ENCODE assay signal across 8 mouse cellular contexts in genomic region chr9:66125543-66126455, GRCm38 (mm10). TPM values are rescaled to one million over a fixed set of nuclear protein-coding genes. Genes with fewer than 3 reads are reported as not detected.
DNase-seq lines count a peak whose midpoint lies in the region; ATAC-seq lines count a peak whose summit lies in the region.

No protein-coding gene starts in this region.

- H3K4me3 ChIP-seq in forebrain, embryonic 15.5 days: peak overlapping the region; percentile 54
- H3K4me3 ChIP-seq in limb, embryonic 12.5 days (replicated peaks): peak overlapping the region; percentile 57
- peak overlapping the region; percentile 66 for H3K4me3 ChIP-seq in neural tube, embryonic 13.5 days

- no peaks in the 10 kb centered on the region for H3K27me3 ChIP-seq in forebrain, embryonic 15.5 days
- H3K27me3 ChIP-seq in limb, embryonic 12.5 days: no peaks in the 10 kb centered on the region
- no peaks in the 10 kb centered on the region for H3K27me3 ChIP-seq in neural tube, embryonic 13.5 days

- no peaks in the 10 kb centered on the region for H3K9me3 ChIP-seq in forebrain, embryonic 15.5 days
- H3K9me3 ChIP-seq in limb, embryonic 12.5 days: no peaks in the 10 kb centered on the region
- H3K9me3 ChIP-seq in neural tube, embryonic 13.5 days: no peaks in the 10 kb centered on the region

- intact Hi-C loops in heart, postnatal 25 days (cut with DNase I): no loop called here
- intact Hi-C loops in left cerebral cortex, postnatal 4 days (cut with DNase I): no loop called here

- peak overlapping the region; percentile 70 for H3K4me2 ChIP-seq in forebrain, embryonic 15.5 days (replicated peaks)
- peak overlapping the region; percentile 60 for H3K4me2 ChIP-seq in limb, embryonic 12.5 days
- H3K4me2 ChIP-seq in neural tube, embryonic 13.5 days: peak overlapping the region; percentile 82

- peaks cover 44% of the 10 kb centered on the region for H3K4me1 ChIP-seq in forebrain, embryonic 15.5 days
- peaks cover 36% of the 10 kb centered on the region for H3K4me1 ChIP-seq in limb, embryonic 12.5 days (replicated peaks)
- peaks cover 54% of the 10 kb centered on the region for H3K4me1 ChIP-seq in neural tube, embryonic 13.5 days (replicated peaks)

- peak; percentile 90 for DNase-seq in heart, adult 11 months
- DNase-seq in heart, postnatal 25 days (ENCODE audit: low spot score): no peak
- peak; percentile 31 for DNase-seq in MEL-GATA-1-ER (ENCODE audit: extremely low read depth, low read depth)
- no peak for DNase-seq in T-cell, adult 2 months (ENCODE audit: low spot score)
- DNase-seq in left cerebral cortex, postnatal 4 days: no peak

- 63% methylated on average over 12 of the region's 12 CpGs for WGBS in forebrain, embryonic 15.5 days
- WGBS in limb, embryonic 12.5 days: 58% methylated on average over 12 of the region's 12 CpGs
- 59% methylated on average over 12 of the region's 12 CpGs for WGBS in neural tube, embryonic 13.5 days

- peak overlapping the region; percentile 89 for H3K27ac ChIP-seq in forebrain, embryonic 15.5 days (replicated peaks)
- H3K27ac ChIP-seq in limb, embryonic 12.5 days: peak overlapping the region; percentile 42; the same call in 1 of the 2 replicates
- H3K27ac ChIP-seq in neural tube, embryonic 13.5 days (replicated peaks): peak overlapping the region; percentile 94

- no peak for ATAC-seq in forebrain, embryonic 15.5 days (replicated peaks)
- ATAC-seq in limb, embryonic 12.5 days (ENCODE audit: insufficient number of reproducible peaks, insufficient read depth, low FRiP score, low TSS enrichment, low read depth): no peak
- no peak for ATAC-seq in neural tube, embryonic 13.5 days (ENCODE audit: low read depth)

- peak overlapping the region; percentile 10; the same call in 1 of the 2 replicates for H3K9ac ChIP-seq in forebrain, embryonic 15.5 days (replicated peaks)
- H3K9ac ChIP-seq in limb, embryonic 12.5 days (replicated peaks): no peak overlapping the region; the same call in 1 of the 2 replicates
- H3K9ac ChIP-seq in neural tube, embryonic 13.5 days: no peak overlapping the region

- H3K36me3 ChIP-seq in forebrain, embryonic 15.5 days: no peaks in the 10 kb centered on the region
- peaks cover 4% of the 10 kb centered on the region; the same call in 1 of the 2 replicates for H3K36me3 ChIP-seq in limb, embryonic 12.5 days
- H3K36me3 ChIP-seq in neural tube, embryonic 13.5 days: 0 out of 2 replicates have a peak, but pooled peaks cover 2% of the 10 kb centered on the region

RNA-seq across cellular contexts. Expression of gene Snx1, which starts 0.6 kb away (rescaled TPM):
- total RNA-seq in heart, postnatal 25 days (2021): 10 to 100 TPM; 27.6 to 30.4 TPM
- 109 TPM in 2 replicates for polyA plus RNA-seq in forebrain, embryonic 15.5 days (2015; fragmentation: Nextera tagmentation; extraction: Ambion mirVana)
- 126 and 128 TPM in 2 replicates for polyA plus RNA-seq in limb, embryonic 12.5 days (2016; fragmentation: Nextera tagmentation; extraction: Ambion mirVana)
- 83.5 and 84.3 TPM in 2 replicates for polyA plus RNA-seq in neural tube, embryonic 13.5 days (2015; fragmentation: Nextera tagmentation; extraction: Ambion mirVana)
- total RNA-seq in left cerebral cortex, postnatal 4 days (2021): 10 to 100 TPM; 48.9 to 50.0 TPM

RNA-seq across cellular contexts. Expression of gene Ciao2a, which starts 0.6 kb away (rescaled TPM):
- 10 to 100 TPM; 62.4 to 64.9 TPM for total RNA-seq in heart, postnatal 25 days (2021)
- polyA plus RNA-seq in forebrain, embryonic 15.5 days (2015; fragmentation: Nextera tagmentation; extraction: Ambion mirVana): 87.5 and 89.0 TPM in 2 replicates
- polyA plus RNA-seq in limb, embryonic 12.5 days (2016; fragmentation: Nextera tagmentation; extraction: Ambion mirVana): 172 and 176 TPM in 2 replicates
- polyA plus RNA-seq in neural tube, embryonic 13.5 days (2015; fragmentation: Nextera tagmentation; extraction: Ambion mirVana): 99.2 and 110 TPM in 2 replicates
- 10 to 100 TPM; 23.7 to 27.9 TPM for total RNA-seq in left cerebral cortex, postnatal 4 days (2021)

RNA-seq across cellular contexts. Expression of gene Dapk2, which starts 32.2 kb away (rescaled TPM):
- total RNA-seq in heart, postnatal 25 days (2021): 1 to 10 TPM; 5.3 TPM
- polyA plus RNA-seq in forebrain, embryonic 15.5 days (2015; fragmentation: Nextera tagmentation; extraction: Ambion mirVana): 1.4 and 1.8 TPM in 2 replicates
- 5.2 and 5.7 TPM in 2 replicates for polyA plus RNA-seq in limb, embryonic 12.5 days (2016; fragmentation: Nextera tagmentation; extraction: Ambion mirVana)
- 1.3 and 2.5 TPM in 2 replicates for polyA plus RNA-seq in neural tube, embryonic 13.5 days (2015; fragmentation: Nextera tagmentation; extraction: Ambion mirVana)
- under 1 TPM; 0.84 to 0.97 TPM for total RNA-seq in left cerebral cortex, postnatal 4 days (2021)

RNA-seq across cellular contexts. Expression of gene Snx22, which starts 56.3 kb away (rescaled TPM):
- total RNA-seq in heart, postnatal 25 days (2021): under 1 TPM; 0.59 to 0.83 TPM
- 5.2 and 6.2 TPM in 2 replicates for polyA plus RNA-seq in forebrain, embryonic 15.5 days (2015; fragmentation: Nextera tagmentation; extraction: Ambion mirVana)
- 4.6 and 4.9 TPM in 2 replicates for polyA plus RNA-seq in limb, embryonic 12.5 days (2016; fragmentation: Nextera tagmentation; extraction: Ambion mirVana)
- 5.3 and 6.6 TPM in 2 replicates for polyA plus RNA-seq in neural tube, embryonic 13.5 days (2015; fragmentation: Nextera tagmentation; extraction: Ambion mirVana)
- total RNA-seq in left cerebral cortex, postnatal 4 days (2021): 1 to 10 TPM; 5.9 to 7.3 TPM

Comparison
In these comparisons a context has a peak if more than half of its experiments do, and no peak if none do; other contexts are left out.
1. DNase-seq: peak in heart, adult 11 months (single experiment) and MEL-GATA-1-ER (single experiment); none in heart, postnatal 25 days (single experiment), T-cell, adult 2 months (single experiment) and left cerebral cortex, postnatal 4 days (single experiment).
2. H3K27ac ChIP-seq: peak in every context shown above with its lines; median percentile 94 in neural tube, embryonic 13.5 days; 89 in forebrain, embryonic 15.5 days; 42 in limb, embryonic 12.5 days.
3. Peak in every context shown above with its lines, with median percentiles within 50 percentile points of each other: H3K4me2 ChIP-seq and H3K4me3 ChIP-seq.